Mouse (Mus musculus) MN1 (cell line): ENCODE data around the gene Hmx3.

Source experiments
- DNase-seq: peaks from one replicate; pipeline ENCODE4 v3.0.0-alpha.2; 2016; ENCODE audit warnings: low spot score

Gene Hmx3

DNA sequence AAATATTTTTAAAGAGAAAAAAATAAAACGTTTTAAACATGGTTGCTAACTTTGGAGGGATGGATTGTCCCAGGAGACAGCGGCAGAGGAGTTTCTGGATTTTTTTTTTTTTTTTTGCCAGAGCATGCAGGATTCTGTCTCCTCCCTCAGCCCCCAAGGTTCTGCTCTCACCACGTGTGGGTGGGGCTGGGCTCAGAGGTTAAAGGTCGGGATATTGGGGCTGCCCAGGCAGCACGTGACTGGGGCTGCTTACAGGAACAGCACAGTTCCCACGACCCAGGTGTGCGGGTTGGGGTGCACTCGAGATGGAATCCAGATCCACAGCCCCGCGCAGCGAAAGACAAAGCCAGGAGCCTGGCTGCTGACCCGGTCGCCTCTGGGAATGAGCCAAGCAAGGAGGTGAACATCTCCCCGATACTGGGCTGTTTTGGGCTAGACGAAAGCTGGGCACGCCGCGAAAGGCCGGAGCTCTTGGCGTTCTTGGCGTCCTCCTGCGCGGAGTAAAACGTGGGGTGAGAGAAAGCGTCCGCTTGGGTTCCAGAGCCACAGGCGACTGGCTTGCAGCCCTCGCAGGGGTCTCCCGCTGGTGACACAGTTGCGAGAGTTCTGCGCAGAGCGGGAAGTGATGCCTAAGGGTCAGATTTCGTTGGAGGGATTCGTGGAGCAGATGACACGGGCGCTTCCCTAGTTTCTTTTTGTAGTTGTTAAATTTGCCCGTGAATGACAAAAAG is 14.0 kb downstream of the Hmx3 start:
- DNase-seq = no peak

DNA sequence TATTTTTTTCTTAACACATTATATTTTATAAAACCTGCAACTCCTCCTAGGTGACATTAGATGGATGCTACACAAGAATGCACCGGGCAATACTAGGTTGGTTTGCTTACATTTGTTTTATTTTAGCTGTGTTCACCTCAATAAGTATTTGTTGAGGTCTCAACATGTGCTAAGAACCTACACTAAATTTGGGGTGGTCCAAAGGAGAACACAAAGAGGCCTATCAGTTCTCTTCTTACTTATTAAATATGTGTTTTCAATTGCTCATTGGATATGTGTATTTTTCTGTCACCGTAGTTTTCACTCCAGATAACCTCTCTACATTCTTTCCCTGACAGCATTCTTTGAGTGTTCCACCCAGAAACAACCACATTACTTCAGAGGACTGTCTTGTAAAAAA is 15.1 kb downstream of the Hmx3 start:
- DNase-seq = no peak

DNA sequence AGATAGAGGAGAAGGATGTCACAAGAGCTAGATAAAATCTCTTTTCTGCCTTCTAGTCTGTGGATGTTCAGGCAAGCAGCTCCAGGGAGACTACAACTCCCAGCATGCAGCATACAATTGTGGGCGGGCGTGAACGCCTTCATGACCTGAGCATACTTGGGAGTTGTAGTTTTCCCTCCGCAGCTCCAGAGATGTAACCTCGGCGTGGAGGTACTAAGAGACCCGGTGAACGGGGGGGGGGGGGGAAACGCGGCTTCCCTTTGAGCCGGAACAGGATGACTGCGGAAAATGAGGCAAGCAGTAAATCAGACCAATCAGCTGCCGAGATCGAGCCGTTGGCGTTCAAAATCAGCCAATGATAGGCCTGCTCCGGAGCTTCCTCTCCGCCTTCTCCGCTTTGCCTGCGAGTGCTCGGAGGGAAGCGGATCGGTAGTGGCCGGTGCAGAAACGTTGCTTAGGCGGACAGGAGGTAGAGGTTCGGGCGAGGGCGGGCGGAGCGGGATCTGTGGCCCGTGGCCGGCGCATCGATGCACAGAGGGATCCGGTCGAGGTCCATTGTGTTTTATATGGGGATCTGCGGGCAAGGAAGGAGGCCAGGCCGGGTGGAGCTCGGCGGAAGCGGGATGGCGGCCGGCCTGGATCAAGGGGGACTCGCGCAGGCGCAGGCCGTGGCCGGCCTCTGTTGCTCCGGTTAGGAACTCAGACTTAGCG is 17.5 kb downstream of the Hmx3 start, which contains the start of gene Bub3:
Gene Bub3, plus strand, starts transcription at position 237 of the 711 bp plus-strand sequence.
- DNase-seq = peak; percentile 96

DNA sequence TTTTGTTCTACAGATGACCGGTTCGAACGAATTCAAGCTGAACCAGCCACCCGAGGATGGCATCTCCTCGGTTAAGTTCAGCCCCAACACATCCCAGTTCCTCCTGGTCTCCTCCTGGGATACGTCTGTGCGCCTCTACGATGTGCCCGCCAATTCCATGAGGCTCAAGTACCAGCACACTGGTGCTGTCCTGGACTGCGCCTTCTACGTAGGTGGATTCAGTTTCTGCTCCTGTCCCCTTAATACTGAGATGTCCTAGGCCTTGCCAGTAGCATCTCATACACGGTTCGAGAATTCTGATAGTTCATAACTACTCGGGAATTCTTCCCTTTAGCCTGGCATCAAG is 18.0 kb downstream of the Hmx3 start:
- DNase-seq = no peak

DNA sequence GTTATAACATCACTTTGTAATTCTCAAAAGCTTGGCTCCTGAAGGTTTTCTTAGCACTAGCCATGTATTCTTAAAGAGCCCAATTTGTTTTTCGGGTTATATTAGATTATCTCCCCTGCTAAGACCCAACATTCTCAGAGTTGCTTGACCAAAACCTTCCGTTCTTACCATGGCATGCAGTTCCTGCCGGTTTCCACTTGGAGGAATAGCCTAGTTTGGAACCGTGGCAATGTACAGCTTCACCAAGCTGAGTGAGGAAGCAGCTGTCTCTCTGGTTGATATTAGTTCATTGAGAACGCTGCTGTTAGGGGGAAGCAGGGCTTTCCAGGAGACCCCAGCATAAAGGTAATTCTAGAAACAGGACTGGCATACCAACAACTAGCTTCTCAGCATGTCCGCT is 32.6 kb downstream of the Hmx3 start:
- DNase-seq = no peak

DNA sequence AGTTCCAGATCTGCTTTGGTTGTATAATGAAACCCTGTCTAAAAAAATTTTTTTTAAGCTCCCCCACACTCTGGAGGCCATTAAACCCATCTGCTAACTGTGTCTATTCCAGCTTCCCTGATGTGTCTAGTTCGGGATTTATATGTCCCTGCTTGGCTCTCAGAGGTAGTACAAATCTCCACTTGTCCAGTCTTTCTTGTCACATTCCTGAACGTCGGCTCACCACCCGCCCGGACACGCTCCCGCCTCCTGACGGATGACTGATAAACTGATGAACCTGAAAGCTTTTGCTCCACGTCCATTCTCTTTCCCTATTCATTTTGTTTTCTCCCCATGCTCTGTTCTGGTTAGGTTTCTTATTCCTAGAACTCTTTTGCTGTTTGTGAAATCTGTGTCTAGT is 39.5 kb downstream of the Hmx3 start:
- DNase-seq = no peak

DNA sequence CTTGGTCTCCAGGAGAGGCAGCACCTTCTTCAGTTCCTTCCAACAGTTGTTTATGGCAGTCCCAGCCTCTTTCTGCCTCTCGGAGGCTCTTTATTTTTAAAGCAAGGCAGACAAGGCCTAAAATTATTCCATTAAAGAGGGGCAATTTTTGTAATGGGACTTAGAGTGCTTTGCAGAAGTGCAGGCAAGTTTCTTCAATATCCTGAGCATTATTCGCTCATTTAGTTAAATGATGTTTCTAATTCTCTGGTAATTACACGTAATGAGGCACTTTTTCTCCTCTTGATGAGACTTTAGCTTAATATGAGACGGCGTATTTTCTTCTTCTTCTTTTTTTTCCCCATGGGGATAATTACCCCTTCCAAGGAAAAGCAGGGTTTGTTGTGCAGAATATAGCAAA is 42.9 kb downstream of the Hmx3 start:
- peak; percentile 17 for DNase-seq
